Mouse (Mus musculus): ENCODE measurements at regions not wholly inside any gene's neighbourhood (a gene's known extent, or its start where the extent isn't known, plus 50 kb on each side); places are given as distances from the start of the nearest gene placed in this dataset.

DNA sequence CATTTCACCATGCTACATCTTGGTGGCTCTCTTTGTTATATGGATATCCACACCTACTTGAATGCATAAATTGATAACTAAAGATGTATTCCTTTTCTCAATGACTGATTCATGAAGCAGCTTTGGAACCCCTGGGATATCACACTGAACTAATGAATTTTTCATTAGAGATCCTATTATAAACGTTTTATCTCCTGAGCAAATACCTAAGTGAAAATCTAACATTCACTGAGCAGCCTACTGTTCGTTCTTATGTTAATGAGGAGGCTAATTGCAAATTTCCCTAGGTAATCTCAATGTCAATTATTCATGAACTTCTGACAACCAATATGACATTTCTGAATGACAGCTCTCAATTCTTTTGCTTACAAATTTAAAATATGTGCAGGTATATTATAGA is 987.5 kb upstream of the Pabpc4l start:
- TF ChIP-seq CTCF (IDR thresholded peaks at IDR 0.05; ENCODE audit: borderline replicate concordance, extremely low read depth, insufficient read depth, insufficient read length) (no peak), POLR2A (IDR thresholded peaks at IDR 0.05; ENCODE audit: borderline replicate concordance, extremely low read depth, insufficient read depth, insufficient read length, poor library complexity, severe bottlenecking) (no peak)

Data from brain, embryonic 14.5 days (tissue).